Mouse (Mus musculus) mouse embryonic stem cell (cell line): ENCODE measurements around the gene Tef.

Source experiments
- in situ Hi-C, 2 experiments: fragments of 300-500 bp; cut with MboI; formaldehyde crosslinking; loops; 1 replicate in 1 of 2; 3 replicates in 1 of 2; pipeline ENCODE4 v1.14.3; 2019 to 2020; ENCODE audit warnings: low sequenced_read_pairs in 2 of 2, low pct_unique_long_range_greater_than_20kb in 1 of 2, mixed read lengths in 1 of 2; ENCODE audit not compliant: unreplicated experiment in 1 of 2

The Tef gene

DNA sequence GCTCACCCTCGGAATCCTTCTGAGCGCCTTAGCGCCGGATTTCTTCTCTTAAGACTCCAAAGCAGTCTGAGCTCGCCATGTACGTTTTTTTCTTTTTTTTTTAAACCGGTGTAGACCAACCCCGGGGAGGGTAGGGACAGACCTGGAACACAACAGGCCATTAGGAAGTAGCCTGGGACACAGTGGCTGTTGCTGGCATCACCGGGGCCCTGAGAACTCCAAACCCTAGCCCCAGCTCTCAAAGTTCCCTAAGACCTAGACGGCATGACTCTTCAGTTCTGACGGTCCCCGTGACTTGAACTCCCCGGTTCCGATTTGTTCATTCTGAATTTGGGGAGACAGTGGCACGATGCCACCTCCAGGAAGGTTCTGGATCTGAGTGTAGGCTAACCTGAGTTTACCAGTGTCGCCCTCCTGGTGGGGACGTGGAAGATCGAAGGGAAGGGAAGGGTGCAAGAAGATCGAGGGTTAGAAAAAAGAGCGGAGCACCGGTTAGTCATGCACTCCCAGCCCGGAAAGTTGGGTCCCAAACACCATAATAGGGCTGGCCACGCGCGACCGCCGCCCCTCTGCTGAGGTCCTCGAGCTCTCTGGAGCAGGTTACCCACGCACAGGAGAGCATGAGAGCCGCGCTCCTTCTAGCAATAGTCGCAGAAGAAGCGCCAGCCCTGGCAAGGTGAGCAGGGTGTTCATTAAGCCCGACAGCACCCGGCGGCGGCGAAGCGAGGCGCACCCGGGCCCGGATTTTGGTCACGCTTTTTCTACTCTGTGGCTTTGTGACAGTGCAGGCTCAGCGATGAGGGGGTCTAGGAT is 56.5 kb downstream of the Tef start, which contains the start of gene Tob2:
Gene Tob2, minus strand, starts transcription at position 280 of the 813 bp plus-strand sequence.
- in situ Hi-C loops = no loop called here

DNA sequence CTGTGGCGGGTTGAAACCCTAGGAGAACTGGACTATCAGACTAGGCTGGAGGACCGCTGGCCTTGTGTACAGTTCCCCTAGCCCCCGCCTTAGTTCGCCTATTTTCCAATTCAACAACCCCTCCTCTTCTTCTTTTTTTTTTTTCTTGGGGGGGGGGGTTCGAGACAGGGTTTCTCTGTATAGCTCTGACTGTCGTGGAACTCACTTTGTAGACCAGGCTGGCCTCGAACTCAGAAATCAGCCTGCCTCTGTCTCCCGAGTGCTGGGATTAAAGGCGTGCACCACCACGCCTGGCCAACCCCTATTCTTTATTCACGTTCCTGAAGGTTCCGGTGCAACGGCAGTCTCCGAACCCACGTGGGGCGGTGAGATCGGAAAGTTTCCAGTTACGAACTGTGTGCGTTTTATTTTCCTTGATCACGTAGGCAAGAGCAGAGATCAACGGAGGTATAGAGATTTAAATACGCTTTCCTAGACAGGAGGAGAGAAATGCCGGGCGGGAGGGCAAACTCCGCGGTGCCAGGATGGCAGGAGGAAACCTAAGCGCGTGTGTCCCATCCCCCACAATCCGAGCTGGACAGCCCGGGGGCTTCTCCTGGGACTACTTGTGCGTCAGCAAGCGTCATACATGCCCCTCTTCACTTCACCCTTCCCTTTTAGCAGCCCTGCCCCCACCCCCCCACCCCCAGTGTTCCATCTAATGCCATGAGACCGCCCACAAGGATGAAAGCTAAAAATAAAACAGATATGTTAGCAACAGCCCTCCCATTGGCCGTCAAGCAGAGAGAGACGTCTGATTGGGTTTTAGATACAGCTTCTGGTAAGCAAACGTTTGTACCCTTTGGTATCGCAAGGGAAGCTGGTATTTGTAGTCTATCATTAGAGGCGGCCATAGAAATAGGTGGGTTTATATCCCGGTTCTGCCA is 57.4 kb downstream of the Tef start:
- in situ Hi-C loops = no loop called here

DNA sequence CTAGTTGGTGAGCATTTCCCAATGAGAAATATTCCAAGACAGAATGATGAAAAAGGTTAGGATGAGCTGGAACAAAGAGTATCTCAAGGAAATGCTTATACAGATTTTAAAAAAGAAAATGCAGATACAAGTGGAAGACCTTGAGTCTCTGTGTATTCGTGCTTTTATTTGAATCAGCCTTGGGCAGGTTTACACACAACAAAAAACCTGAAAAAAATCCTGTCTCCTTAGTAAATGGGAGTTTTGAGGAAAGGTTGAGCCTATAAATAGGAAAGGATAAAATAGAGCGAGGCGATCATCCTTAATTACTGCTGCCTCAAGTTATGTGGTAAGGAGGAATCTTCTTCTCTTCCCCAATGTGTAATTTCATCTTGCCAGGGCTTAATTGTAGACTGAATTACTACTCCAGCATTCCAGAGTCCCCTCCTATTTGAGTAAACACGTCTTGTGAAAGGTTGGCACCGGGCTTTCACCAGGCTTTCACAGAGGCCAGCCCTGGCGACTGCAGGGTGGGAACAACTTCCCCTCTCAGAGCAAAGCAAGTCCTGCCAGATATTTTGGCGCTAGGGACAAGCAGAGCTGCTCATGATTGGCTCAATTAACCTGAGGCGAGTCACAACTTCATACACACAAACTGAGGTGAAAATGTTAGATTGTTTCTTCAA is 58.4 kb downstream of the Tef start:
- in situ Hi-C loops = no loop called here

DNA sequence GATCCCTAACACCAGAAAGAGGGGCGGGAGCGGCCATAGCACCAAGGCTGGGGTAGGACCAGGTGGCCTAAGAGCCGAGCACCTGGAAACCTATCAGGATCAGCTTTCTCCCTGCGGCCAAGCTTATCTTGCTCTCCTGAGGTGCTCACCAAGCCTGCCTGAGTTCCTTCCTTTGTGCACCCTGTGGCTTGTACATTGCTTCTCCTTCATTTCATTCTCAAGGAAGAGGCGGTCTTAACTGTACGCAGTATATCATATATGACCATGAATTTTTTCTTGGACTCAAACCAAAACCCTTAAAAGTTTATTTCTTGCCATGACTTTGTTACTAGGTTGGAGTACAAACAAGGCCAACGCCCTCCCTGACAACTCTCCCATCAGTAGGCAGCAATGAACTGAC is 62.0 kb downstream of the Tef start:
- in situ Hi-C loops = no loop called here

DNA sequence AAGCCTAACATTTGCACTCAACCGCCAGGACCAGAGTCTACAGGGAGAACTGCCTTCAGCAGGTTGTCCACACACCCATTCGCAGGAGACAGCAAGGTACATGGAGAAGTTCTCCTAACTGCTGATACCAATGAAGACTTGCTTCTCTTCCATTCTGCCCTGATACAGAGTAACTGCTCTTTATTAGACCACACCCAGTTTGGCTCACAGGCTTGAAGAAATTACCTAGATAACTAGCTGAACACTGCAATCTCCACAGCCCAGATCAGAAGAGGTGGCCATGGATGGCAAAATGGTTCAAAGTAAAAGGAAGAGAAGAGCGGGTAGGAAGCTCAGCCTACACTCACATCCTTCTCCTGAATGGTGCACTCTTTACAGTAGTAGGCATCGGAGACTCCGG is 67.8 kb downstream of the Tef start:
- in situ Hi-C loops = no loop called here

DNA sequence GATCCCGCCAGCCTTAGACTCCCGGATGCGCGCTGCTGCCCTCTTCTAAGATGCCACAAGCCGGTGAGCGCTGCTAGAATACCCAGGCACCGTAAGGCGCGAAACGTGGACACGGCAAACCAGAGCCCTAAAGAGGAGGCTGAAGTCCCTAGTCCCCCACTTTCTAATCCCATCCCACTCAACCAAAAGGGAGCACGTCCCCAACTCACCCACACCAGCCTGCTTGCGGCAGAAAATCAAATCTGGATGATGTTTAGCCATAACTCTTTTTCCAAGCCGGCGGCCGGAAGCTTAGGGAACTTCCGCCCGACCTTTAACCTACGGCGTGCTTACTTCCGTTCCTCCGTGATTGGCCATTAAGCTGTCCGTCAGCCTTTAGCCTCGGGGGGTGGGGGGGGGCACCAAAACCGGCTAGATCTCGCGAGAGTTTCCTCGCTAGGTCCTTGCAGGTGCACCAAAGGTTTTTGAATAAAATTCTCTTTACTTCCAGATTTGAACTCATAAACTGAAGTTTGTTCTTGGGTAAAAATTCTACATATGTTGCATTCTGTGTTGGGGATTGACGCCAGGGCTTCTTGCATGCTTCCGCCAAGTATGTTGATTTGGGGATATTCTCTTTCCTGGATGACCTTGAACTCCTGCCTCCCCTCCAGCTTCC is 69.5 kb downstream of the Tef start, which contains the start of gene Phf5a:
Gene Phf5a, minus strand, starts transcription at position 308 of the 658 bp plus-strand sequence.
- in situ Hi-C loops = no loop called here

DNA sequence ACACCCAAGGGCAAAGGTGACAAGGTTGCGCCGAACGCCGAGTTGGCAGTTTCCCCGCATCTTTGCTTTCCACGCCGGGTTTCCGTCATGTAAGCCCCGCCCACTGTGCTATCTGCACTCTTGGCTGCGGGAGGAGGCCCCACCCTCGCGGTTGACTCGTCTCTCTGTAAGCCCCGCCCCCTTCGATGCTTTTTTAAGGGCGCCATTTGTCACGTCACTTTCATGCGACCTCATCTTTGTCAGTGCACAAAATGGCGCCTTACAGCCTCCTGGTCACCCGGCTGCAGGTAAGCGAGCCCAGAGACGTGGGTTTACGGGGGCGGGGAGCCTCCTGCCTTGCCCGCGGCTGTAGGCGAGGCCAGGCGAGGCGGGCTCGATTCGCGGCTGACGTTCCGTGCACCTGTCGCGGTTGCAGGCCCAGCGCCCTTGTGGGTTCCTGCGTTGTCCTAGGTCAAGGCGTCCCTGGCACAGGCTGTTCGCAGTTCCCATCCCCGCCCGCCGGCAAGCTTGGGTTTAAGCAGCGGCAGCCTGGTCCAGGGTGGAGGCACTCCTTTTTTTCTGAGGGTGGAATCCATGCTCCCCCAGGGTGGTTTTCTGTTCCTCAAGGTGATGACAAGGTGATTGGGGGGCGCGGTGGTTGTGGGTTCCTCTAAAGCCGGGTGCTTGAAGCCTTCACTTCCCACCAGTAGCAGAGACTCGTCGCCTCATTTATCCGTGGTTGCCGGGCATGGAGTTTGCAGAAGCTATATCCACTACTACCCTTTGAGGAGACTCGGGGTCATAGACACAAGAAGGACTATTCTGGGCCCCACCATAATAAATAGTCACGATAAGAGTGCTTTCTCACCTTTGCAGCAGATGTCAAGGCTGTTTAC is 70.3 kb downstream of the Tef start, which contains the start of gene Aco2:
Gene Aco2, plus strand, starts transcription at position 48 of the 875 bp plus-strand sequence.
- in situ Hi-C loops = no loop called here
